Mouse (Mus musculus): ENCODE measurements at regions not wholly inside any gene's neighbourhood (a gene's known extent, or its start where the extent isn't known, plus 50 kb on each side); places are given as distances from the start of the nearest gene placed in this dataset.
A peak's percentile ranks its signal among the peaks of the same experiment; 100 is the strongest.

GRCm38 (mm10) chr15:54677660-54678059 lies 793.0 kb downstream of the Gm7489 start:
- DNase-seq, result peak; percentile 22

All from lung, postnatal 10 days (tissue).